Mouse (Mus musculus) ES-E14 (cell line): ENCODE data around the gene Hsf4.

Source experiments
- MAFK ChIP-seq: IDR thresholded peaks from 2 replicates; pipeline ENCODE4 v1.6.1; 2014; ENCODE audit warnings: mild to moderate bottlenecking, low read depth, low read length, inconsistent platforms; ENCODE audit not compliant: insufficient read depth
- ZC3H11A ChIP-seq: IDR thresholded peaks from 2 replicates; pipeline ENCODE4 v1.6.1; 2012; ENCODE audit warnings: low read depth, mild to moderate bottlenecking, inconsistent platforms, low read length, borderline replicate concordance

GRCm38 (mm10) chr8:105306146-105306691, 36.6 kb downstream of the Hsf4 start:
- no peak for TF ChIP-seq ZC3H11A
- TF ChIP-seq MAFK: no peak
